Mouse (Mus musculus) MEL (cell line): ENCODE data around the gene Dlgap1.

Source experiments
- BHLHE40 ChIP-seq: IDR thresholded peaks from 2 replicates; pipeline ENCODE4 v1.6.1; 2012; ENCODE audit warnings: low read depth, mild to moderate bottlenecking, inconsistent platforms, low read length, improper control_type of control experiment, borderline replicate concordance
- CHD2 ChIP-seq: IDR thresholded peaks from 2 replicates; pipeline ENCODE4 v1.6.1; 2011; ENCODE audit warnings: low read length, improper control_type of control experiment
- CTCF ChIP-seq, 3 experiments: IDR thresholded peaks in 2 of 3; conservative IDR thresholded peaks in 1 of 3; 2 replicates each; pipeline ENCODE4 v1.5.1; 2011 to 2012; ENCODE audit warnings: low read length in 3 of 3, low read depth in 2 of 3, mild to moderate bottlenecking in 2 of 3, improper control_type of control experiment in 1 of 3, inconsistent platforms in 1 of 3, mixed read lengths in 1 of 3, moderate library complexity in 1 of 3; ENCODE audit not compliant: control insufficient read depth in 1 of 3, insufficient read depth in 1 of 3, poor library complexity in 1 of 3, severe bottlenecking in 1 of 3
- E2F4 ChIP-seq: IDR thresholded peaks from 2 replicates; pipeline ENCODE4 v1.6.1; 2011; ENCODE audit warnings: low read depth, low read length, improper control_type of control experiment, borderline replicate concordance
- EP300 ChIP-seq, 2 experiments: IDR thresholded peaks; 2 replicates each; pipeline ENCODE4 v1.6.1; 2011; ENCODE audit warnings: improper control_type of control experiment in 2 of 2, low read length in 2 of 2, low read depth in 1 of 2, mild to moderate bottlenecking in 1 of 2
- GABPA ChIP-seq: IDR thresholded peaks from 2 replicates; pipeline ENCODE4 v1.6.1; 2012; ENCODE audit warnings: low read depth, mild to moderate bottlenecking, inconsistent platforms, low read length, improper control_type of control experiment, moderate library complexity
- NELFE ChIP-seq: IDR thresholded peaks from 2 replicates; pipeline ENCODE4 v1.6.1; 2011; ENCODE audit warnings: low read depth, low read length, improper control_type of control experiment
- POLR2A ChIP-seq, 2 experiments: IDR thresholded peaks; 2 replicates each; pipeline ENCODE4 v1.6.1; 2011 to 2012; ENCODE audit warnings: low read length in 2 of 2, mild to moderate bottlenecking in 2 of 2, control low read depth in 1 of 2, improper control_type of control experiment in 1 of 2, low read depth in 1 of 2, moderate library complexity in 1 of 2; ENCODE audit not compliant: control insufficient read depth in 1 of 2, insufficient read depth in 1 of 2, poor library complexity in 1 of 2
- POLR2AphosphoS5 ChIP-seq: IDR thresholded peaks from 2 replicates; pipeline ENCODE4 v1.6.1; 2012; ENCODE audit warnings: low read depth, borderline replicate concordance, mild to moderate bottlenecking, inconsistent platforms, low read length, moderate library complexity, mixed read lengths
- RAD21 ChIP-seq: IDR thresholded peaks from 2 replicates; pipeline ENCODE4 v1.6.1; 2011; ENCODE audit warnings: mild to moderate bottlenecking, low read depth, low read length, improper control_type of control experiment
- SMC3 ChIP-seq: IDR thresholded peaks from 2 replicates; pipeline ENCODE4 v1.6.1; 2011; ENCODE audit warnings: low read depth, low read length, improper control_type of control experiment
- TBP ChIP-seq: IDR thresholded peaks from 2 replicates; pipeline ENCODE4 v1.8.0; 2011; ENCODE audit warnings: low read depth, low read length, improper control_type of control experiment
- USF1 ChIP-seq: IDR thresholded peaks from 2 replicates; pipeline ENCODE4 v1.6.1; 2014; ENCODE audit warnings: low read depth, mild to moderate bottlenecking, inconsistent platforms, low read length, improper control_type of control experiment, moderate library complexity

GRCm38 (mm10) chr17:70626396-70626795 is 657.5 kb downstream of the Dlgap1 start:
- TF ChIP-seq E2F4 (no peak), EP300 (IDR thresholded peaks at IDR 0.05; ENCODE audit: low read depth in 1 of 2, low read length in 2 of 2) (no peak), GABPA (no peak), NELFE (no peak), BHLHE40 (no peak), POLR2A (IDR thresholded peaks at IDR 0.05; ENCODE audit: control insufficient read depth in 1 of 2, insufficient read depth in 1 of 2, low read depth in 1 of 2, low read length in 2 of 2, poor library complexity in 1 of 2) (no peak), RAD21 (no peak), SMC3 (no peak), POLR2AphosphoS5 (no peak), CTCF (IDR thresholded peaks at IDR 0.05 in 2 of 3, conservative IDR thresholded peaks at IDR 0.05 in 1 of 3; ENCODE audit: control insufficient read depth in 1 of 3, insufficient read depth in 1 of 3, low read depth in 2 of 3, low read length in 3 of 3, poor library complexity in 1 of 3, severe bottlenecking in 1 of 3) (no peak), CHD2 (no peak), TBP (no peak), USF1 (no peak)
